Mouse (Mus musculus) heart, adult 8-10 months (tissue): ENCODE measurements around the gene Atf2. TPM values are rescaled to one million over a fixed set of nuclear protein-coding genes. Genes with fewer than 3 reads are reported as not detected.

Source experiments
- DNase-seq: peaks from one replicate; pipeline ENCODE4 v3.0.0; 2022; ENCODE audit warnings: low spot score
- total RNA-seq, 4 experiments: library from RNA; stranded (reverse); gene quantifications; 2 replicates each; pipeline ENCODE4 v1.2.4; 2022

Gene Atf2
- total RNA-seq, 4 experiments from 2014 or later = 38.4 to 45.9 (median 42.3) TPM

- DNase-seq = no peak
Observed at GRCm38 (mm10) chr2:73775683-73776310, 116.6 kb downstream of the Atf2 start.

GRCm38 (mm10) chr2:73774786-73775682 is 117.4 kb downstream of the Atf2 start, which contains the start of gene Chn1:
TSS of gene Chn1 (minus strand) at chr2:73775346.
- no peak for DNase-seq

- no peak for DNase-seq
Observed at GRCm38 (mm10) chr2:73772945-73773344, 119.5 kb downstream of the Atf2 start.

GRCm38 (mm10) chr2:73768669-73769068 is 123.8 kb downstream of the Atf2 start:
- DNase-seq = no peak

Other genes with a start within 250 kb of the Atf2 start
- 10 to 100 TPM; 35.8 to 43.6 (median 36.3) TPM for gene Chn1, start 117.3 kb downstream of the Atf2 start, total RNA-seq
- 1,000 to 10,000 TPM; 2,950 to 3,478 (median 3,237) TPM for gene Atp5g3, start 18.7 kb upstream of the Atf2 start, total RNA-seq